Mouse (Mus musculus): ENCODE results near the gene Ttc23.

DNA sequence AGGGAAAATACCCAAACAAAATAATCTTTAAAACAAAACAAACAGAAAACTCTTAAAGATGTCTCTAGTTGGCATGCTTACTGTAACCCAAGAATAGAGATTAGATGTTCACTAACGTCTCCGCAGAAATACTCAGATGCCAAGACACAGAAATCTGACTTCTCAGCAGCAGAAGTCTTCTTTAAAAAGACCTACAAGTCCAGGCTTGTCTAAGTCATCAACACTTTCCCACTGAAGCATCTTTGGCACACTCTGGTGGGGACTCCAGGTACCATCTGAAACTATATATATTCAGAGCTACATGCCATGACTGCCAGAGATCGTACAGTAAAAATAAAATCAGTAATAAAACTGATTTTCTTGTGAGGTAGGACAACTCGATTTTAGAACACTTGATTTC, 27.4 kb upstream of the Ttc23 start:
- TF ChIP-seq ZNF384 (IDR thresholded peaks at IDR 0.05; ENCODE audit: low read depth, low read length), result no peak
- no peak for TF ChIP-seq MAFK (IDR thresholded peaks at IDR 0.05; ENCODE audit: insufficient read depth, low read depth, low read length)
- TF ChIP-seq ZC3H11A (IDR thresholded peaks at IDR 0.05; ENCODE audit: borderline replicate concordance, low read depth, low read length), result no peak
- no peak for TF ChIP-seq CHD2 (IDR thresholded peaks at IDR 0.05; ENCODE audit: low read depth, low read length)

All from ES-E14 (cell line).